Mouse (Mus musculus) testis, postnatal 14 days (tissue): Measurements from ENCODE around the gene Htr2c.
A peak's percentile ranks its signal among the peaks of the same experiment; 100 is the strongest.

Experiments
- DNase-seq: peaks from one replicate; pipeline ENCODE4 v3.0.0; 2021; ENCODE audit warnings: low spot score

Htr2c gene

DNA sequence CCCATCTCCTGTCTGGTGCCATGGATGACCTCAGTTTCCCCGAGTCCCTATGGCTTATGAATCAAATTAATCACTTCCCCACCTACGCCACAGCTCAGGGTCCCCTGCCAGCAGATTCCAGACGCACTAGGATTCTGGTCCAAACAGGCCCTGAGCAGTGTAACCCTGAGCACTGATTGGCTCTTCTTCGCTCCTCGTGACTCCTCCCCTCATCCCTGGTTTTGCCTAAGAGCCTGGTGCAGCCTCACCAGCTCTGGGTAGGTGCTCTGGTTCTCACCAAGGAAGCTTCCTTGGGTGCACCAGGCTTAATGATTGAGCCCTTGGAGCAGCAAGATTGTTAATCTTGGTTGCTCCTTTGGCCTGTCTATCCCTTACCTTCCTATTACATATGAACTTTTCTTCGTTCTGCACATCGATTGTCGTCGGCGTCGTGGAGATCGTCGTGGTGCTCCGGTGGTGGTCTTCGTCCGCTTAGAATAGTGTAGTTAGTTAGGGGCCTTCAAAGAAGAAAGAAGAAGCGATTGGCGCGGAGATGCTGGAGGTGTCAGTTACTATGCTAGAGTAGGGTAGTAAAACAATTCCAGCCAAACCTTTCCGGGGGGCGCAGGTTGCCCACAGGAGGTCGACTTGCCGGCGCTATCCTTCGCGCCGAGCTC, at the start of gene Htr2c:
Gene Htr2c (plus strand): TSS at position 256 of the 656 bp plus-strand sequence.
- no peak for DNase-seq

DNA sequence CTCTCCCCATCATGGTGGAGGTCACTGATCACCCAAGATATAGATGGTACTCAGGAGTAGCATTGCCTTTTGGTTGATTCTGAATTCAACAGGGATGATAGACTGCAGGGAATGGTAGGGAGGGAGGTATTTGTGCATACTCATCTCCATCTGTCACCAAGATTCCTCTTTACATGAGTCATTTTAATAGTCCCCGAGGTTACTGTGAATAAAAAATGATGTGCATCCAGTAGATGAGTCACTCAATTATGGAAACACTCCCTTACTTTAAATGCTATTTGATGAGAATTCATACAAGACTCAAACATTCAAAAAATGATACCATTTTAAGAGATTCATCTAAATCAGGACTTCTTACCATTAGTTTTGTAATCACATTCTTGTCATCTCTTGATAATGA, 34.1 kb upstream of the Htr2c start:
- no peak for DNase-seq

DNA sequence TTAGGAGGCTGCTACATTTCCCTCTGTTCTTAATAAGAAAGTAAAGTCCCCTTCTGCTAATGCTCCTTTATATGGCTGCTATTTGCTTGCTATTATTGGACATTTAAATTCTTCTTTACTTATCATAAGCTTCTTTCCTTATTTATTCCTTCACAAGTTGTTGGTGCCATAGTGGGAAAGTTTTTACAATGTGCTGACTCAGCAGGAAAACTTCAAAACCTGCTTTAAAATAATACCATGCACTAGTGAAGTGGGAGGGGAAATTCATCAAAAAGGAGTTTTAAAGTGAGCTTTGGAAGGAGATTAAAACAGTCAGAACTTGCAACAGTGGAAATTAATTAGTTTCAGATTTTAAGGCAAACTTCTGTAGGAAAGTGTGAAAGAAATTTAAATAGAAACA, 26.0 kb upstream of the Htr2c start:
- DNase-seq: no peak

DNA sequence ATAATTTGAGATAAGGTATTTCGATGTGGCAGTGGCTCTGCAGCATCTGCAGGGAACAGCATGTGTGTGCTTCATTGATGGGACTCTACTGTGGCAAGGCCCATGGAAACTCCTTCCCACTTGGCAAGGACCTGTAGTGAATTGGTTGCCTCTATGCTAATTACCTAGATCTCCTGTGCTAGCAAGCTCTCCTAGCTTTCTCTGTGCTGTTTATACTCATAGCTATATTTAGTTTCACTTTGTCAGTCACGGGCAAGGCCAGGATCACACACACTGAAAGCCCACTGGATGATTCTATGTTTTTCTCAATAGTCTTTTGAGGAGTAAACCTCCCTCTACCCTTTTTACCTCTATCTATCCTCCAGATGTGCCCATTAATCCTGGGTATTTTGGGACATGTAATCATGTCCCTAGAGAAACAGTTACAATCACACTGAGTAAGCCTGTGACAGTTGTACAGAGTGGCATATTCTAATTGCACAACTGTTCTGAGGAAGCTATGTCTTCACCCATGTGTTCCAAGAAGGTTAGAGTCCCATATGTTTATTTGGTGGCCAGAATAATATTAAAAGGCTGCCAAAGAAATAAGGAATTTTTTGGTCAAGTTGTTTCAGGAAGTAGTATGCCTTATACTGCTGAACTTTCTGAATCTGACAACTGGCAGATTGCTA, 16.0 kb upstream of the Htr2c start:
- no peak for DNase-seq

DNA sequence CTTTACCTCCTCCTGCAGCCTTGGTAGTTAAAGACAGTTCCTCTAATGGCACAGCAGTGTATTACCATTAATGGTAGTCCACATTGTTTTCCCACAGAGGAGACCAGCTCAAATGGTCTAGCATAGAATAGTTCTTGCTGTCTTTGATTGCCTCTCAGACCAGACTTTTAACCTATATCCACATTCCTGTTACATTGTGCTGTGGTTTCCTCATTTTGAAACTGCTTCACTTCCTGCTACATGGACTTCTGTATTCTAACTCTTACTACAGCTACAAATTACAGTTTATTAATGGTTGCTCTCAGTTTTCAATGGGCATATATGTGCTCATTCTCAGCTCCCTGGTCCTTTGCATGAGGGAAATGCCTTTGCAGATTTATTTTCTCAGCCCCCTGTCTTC, 15.3 kb upstream of the Htr2c start:
- DNase-seq: no peak

DNA sequence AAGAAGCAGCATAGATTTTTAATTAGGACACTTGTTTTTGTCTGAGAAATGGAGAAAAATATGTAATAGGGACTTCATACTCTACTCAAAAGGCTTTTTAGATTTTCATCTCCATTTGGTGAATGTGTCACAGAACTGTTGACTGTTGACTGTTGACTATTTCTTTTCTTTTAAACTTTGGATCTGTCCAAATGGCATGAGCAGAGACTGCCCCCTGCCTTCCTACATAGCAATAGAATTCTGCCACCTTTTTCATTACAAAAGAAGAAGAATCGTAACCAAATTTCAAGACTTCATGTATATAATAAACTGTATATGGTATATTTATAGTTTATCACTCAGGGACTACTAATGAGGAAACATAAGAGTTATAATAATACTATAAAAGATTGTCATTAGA, 3.7 kb upstream of the Htr2c start:
- no peak for DNase-seq

DNA sequence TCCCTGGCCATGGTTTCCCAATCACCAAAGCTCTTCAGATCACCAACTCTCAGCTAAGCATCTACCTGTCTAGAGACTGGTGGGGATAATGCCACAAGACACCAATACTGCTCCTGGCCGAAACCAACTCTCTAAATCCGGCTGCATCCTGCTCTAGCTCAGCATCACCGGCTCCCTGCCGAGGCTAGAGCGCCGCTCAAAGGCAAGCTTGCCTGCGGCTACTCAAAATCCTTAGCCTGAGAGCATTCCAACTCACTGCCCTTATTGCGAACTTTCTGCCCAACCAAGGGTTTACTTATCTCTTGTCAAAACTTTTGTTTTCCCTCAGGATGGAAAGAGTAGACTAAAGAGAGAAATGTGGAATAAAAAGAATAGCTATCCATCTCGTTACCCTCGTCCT, 2.4 kb upstream of the Htr2c start:
- no peak for DNase-seq

DNA sequence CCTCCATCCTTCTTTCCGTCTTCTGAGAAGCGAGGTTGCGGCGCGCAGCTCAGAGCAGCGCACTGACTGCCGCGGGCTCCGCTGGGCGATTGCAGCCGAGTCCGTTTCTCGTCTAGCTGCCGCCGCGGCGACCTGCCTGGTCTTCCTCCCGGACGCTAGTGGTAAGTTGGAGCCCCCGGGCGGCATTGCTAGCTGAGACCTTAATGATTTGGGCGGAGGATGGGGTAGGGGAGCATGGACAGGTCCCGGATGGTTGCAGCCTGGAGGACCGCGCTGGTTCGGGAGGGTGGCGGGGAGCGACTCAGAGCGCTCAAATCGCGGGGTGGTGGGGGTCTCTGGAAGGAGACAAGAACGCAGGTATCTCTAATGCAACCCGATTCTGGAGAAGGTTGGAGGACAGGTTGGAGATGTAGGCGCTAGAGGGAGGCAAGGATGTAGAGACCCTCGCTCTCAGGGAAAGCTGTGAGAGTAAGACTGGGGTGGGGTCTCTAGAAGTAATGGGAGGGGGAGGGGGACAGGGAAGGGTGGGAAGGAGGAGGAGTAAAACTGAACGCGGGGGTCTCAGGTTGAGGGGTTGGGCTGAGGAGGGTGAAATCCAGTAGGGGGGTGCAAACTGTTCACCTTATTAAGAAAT, 718 bp downstream of the Htr2c start:
- DNase-seq: peak; percentile 3

DNA sequence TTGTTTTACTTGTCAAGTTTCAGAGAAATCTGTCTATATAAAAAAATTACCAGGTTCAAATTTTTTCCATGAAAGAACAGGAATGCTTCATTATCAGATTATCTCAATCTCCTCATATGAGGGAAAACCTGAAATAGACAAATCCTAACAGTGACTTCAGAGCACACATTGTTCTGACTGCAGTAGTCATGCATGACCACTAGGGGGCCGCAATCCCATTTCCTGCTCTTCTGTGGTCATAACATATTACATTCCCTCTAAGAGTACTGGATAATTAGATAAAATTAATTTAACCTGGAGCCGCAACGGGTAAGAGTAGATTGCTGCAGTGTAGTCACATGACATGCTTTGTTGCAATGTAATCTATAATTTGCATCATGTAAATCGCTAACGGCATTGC, 17.6 kb downstream of the Htr2c start:
- DNase-seq: no peak

DNA sequence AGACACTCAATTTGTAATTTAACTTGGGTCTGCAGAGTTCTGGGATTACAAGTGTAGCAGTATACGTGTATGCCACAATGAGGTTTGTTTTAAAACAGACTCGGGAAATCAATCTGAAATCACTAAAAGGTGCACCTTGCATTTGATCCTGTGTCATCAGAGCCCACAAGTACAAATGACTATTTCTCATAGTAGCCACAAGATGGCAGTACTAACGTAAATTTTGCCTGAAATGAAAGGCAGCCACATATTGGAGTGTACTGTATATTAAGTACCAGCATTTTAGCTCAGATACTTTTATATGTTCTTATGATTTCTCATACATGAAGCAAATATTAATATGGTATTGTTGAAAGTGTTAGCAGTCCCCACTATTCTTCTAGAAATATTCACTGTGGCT, 93.4 kb downstream of the Htr2c start:
- DNase-seq: no peak

DNA sequence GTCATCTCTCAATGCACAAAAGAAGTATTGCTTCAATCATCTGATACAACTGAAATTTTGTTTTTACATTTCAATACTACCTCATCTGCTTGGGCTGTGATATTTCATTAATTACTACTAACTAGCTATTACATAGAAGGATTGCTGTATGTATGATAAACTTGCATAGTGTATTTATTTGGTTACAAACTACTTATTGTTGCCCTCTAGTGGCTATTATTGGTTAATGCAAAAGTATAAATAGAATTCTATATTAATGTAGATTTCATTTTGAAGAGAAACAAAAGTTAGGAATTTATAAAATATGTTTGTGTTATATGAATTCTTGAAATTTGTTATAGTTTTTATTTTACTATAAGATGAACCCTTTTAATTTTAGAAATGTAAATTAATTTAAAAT, 109.3 kb downstream of the Htr2c start:
- no peak for DNase-seq

DNA sequence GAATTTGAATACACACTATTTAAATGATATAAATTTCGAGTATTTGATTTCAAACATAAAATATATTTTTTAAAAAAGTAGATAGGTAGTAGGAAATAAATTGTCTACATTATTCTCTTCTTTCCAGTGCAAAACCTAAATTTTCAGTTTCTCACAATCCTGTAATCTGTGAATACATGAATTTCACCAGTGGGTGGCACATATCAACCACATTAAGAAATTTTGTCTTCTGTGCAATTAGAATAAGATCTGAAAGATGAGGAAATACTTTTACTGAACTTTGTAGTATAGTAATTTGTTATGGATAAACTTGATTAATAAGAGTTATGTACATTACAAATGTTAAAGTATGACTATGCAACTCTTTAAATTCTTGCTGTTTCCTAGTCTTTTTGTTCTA, 156.8 kb downstream of the Htr2c start:
- DNase-seq: no peak

DNA sequence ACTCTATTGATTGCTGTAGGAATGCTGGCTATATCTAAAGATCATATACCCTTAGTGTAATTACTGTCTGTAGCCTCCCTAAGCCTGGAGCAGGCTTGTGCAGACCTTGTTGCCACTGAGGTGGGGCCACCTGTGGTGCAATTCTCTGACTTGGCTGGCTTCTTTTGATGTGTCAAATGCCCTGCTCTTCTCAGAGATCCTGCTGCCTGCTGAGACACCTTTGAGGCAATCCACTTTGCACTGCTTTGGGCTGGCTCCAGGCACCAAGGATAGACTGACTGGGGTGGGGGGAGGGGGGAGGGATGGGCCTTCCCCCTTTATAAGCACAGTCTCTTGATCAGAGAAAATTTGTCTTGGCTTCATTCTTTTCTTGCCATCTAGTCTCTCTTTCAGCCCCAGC, 252.9 kb downstream of the Htr2c start:
- DNase-seq: no peak

DNA sequence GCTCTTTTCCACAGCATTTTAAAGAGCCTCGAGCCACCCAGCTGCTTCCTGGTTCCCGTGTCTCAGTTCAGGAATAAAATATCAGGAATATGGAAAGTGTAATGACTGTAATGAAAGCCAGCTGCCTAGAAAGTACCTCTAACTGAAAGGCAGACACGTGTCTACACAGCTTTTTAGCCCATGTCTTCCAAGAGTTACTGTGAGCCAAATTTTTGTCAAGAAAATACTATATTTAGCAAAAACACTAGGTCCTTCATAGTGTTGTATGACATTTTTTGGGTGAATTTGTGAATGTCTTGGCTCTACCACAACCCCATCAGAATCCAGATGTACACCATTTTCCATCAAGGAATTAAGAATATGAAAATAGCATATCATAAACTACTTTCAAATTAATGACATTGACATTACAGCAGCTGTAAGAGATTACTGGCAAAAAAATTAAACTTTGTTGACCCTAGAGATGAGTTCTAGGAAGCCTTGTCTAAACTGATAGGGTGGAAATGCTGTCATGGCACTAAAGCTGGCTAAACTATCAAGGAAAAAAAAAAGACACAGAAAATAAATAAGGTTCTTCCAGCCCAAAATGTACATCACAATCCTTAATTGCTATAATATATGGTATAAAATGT, 255.2 kb downstream of the Htr2c start:
- DNase-seq: no peak

DNA sequence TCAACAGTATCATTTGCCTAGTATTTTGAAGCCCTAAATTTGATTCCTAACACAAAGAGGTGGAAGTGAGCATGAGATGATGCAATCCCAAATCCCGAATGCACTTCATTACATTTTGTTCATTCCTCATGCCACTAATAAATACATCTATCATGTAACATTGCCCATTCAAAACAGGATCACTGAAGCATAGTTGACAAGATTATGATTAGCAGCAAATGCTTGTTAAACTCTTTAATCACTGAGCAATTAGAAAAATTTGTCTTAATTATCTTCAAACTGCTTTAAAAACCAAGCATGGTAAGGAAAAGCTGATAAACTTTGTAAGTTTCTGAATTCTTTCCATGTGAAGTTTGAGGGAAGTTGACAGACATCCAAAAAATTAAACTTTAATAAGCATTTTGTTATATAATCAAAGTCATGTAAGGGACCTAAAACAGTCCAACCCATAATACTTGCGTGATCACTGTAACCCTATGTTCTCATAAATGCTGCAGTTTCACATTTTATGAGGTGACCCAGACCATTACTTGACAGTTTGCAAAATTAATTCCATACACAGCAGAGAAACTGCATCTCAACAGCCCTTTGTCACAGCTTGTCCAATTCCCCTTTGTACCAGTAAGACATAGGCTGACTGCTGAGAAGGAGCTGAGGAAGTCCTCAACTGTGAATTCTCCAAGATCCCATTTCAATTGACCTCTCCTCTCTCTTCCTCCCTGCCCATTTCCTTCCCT, 276.7 kb downstream of the Htr2c start:
- no peak for DNase-seq
